Mouse (Mus musculus): Measurements from ENCODE around the gene Unc45b.
A peak's percentile ranks its signal among the peaks of the same experiment; 100 is the strongest.
"Not testable (repeated sequence)": the region's sequence is repeated elsewhere in the genome, so short reads cannot be mapped to it uniquely, and the experiment has no call there.

Unc45b gene

DNA sequence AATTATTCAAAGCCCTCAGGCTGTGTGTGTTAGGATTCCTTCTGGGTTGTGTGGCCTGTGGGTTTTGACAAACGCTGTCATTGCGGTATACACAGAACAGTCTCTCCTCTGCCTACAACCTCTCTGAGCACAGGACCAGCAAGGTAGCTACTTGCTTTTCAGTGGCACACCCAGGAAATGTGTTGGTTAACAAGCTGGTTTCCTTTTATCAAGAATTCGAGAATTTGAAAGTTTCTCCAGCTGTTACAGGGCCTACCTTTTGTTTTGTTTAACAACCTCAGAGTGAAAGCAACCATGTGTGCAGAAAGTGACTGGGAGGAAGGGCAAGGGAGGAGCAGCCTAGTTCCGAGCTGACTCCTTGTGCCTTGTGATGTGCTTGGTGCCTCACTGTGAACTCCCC lies 37.1 kb downstream of the Unc45b start:
- DNase-seq (ENCODE audit: low spot score) = no peak

- DNase-seq (ENCODE audit: low spot score) = no peak
Observed at GRCm38 (mm10) chr11:82949036-82949435, 38.7 kb downstream of the Unc45b start.

- no peak for DNase-seq (ENCODE audit: low spot score)
Observed at GRCm38 (mm10) chr11:82950736-82951481, 40.6 kb downstream of the Unc45b start, which contains the start of gene Slfn5. Gene Slfn5 (plus strand): TSS chr11:82951349.

DNA sequence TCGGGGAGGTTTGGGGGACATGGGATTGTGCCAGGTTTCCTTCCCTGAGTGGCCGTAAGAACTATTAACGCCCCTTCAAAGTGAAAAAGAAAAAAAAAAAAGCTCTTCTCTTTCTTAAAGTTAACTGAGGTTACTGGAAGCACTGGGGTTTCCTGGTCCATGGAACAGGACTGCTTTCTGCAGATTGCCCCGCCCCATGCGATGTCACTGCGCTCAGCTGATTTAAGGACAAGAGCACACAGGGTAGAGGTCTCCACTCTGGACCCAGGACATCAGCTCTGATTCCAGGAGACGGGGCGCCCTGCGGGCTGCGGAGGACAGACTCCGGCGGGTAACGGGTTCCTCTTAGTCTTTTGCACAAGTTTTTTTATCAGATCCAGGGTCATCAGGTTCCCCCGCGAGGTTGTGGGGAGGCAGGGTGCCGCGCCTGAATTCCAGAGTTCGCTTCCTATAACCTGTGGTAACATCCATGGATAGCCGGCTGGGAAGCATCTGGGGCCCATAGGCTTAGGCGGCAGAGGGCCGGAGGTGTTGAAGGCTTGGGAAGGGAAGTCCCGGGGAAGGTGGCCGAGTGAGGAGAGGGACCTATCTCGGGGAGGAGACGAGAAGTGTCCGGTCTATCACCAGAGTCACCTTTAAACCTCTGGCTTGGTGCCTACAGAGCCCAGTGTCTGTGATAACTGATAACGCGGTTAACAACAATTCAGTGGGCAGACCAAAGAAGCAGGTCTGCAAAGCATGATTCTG lies 41.7 kb downstream of the Unc45b start:
- no peak for DNase-seq (ENCODE audit: low spot score)

DNA sequence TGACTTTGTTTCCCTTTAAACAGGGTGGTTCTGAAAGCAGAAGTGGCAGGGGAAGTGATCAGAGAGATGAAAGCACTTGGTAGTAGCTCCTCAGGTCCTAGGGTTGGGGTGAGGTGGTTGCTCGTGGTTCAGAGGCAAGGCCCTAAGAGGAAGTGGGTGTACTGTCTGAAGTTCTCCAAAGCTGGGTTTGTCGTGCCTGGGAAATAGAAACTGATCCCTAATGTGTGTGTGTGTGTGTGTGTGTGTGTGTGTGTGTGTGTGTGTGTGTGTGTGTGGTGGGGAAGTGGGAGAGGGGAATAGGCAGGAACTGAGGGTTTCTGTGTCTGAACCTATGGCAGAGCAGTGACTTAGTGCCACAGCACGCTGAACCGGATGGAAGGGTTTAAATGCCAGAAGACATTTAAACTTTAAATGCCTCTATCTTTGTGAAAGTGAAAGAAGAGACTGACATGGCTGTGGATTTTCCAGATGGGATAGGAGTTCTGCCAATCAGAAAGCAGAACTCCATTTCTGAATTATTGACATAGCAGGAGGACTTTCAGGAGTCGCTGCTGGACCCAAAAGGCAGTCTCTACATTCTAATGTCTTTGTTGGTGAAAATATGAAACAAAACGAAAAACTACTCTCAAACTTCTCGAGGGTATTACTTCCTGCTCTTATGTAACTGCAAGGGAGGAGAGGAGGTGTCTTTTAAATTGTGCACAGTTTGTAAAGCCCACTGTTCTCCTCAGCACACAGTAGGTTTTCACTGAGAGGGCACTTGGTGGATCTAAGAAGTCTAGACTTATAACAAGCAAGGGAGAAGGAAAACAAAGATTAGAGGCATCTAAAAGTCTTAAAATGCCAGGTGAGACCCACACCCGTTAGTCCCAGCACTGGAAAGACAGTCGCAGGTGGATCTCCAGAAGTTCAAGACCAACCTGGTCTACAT lies 42.5 kb downstream of the Unc45b start:
- DNase-seq (ENCODE audit: low spot score) = no peak

GRCm38 (mm10) chr11:82954631-82955030 lies 44.3 kb downstream of the Unc45b start:
- no peak for DNase-seq (ENCODE audit: low spot score)

DNA sequence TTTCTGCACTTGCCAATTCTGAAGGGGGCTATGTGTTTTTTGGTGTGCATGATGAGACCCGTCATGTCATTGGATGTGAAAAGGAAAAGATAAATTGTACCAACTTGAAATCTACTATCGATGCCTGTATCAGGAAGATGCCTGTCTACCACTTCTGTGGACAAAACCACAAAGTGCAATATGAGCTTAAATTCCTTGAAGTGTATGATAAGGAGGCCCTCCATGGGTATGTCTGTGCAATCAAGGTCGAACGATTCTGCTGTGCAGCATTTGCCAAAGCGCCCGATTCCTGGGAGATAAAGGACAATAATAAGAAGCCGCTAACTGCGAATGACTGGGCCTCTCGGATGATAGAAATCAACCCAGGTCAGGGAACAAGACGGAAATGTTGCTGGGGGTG lies 46.6 kb downstream of the Unc45b start:
- no peak for DNase-seq (ENCODE audit: low spot score)

- peak; percentile 52 for DNase-seq (ENCODE audit: low spot score)
Observed at GRCm38 (mm10) chr11:82959613-82960012, 49.3 kb downstream of the Unc45b start.

GRCm38 (mm10) chr11:82961743-82962142 lies 51.4 kb downstream of the Unc45b start:
- no peak for DNase-seq (ENCODE audit: low spot score)

DNA sequence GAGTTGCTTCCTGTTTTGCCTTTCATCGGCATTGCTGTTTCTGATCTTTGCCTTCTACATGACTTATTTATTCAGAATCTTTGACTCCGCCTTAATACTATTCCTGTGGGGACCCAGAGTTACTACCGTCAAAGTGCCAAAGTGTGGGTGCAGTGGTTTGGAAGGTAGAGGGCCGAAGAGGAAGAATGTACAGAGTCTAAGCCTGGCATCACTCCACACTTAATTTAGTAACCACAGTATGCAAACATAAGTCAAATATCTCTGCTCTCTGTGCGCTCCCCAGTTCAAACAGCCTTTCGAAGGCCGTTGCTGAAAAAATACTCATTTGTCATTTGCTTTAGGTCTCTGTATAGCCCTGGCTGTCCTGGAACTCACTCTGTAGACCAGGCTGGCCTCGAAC lies 51.9 kb downstream of the Unc45b start:
- no peak for DNase-seq (ENCODE audit: low spot score)

DNA sequence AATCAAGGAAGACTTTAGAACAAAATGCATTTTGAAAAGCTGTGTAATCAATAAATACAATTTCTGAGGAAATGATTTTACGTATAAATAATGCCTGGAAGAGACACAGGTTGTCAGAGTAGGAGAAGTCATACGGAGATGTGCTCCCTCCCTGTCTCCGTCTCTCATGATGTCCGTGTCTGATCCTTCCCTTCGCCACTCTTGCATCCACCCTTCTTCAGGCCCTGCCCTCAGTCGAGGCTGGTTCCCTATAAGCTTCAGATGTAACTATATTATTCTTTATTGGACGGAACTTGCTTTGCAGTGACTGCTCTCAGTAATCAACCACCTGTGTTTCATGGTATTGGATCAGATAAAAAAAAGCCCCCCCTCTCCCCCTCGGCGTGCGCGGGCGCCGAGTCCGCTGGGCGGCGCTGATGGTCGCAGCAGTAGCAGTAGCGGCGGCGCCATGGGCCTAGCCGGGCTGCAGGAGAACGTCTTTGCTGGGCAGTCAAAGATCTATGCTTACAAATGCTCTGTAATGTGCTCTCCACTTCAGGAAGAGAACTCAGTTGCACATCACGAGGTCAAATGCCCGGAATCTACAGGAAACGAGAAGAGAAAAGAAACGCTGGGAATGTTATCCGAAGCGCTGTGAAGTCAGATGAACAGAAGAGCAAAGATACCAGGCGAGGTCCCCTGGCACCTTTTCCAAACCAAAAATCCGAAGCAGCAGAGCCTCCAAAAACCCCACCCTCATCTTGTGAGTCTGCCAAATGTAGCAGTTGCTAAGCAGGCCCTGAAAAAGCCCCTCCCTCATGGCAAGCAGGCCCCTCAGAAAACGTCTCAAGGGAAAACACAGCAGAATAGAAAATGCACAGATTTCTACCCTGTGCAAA lies 60.6 kb downstream of the Unc45b start:
- DNase-seq (ENCODE audit: low spot score) = no peak

DNA sequence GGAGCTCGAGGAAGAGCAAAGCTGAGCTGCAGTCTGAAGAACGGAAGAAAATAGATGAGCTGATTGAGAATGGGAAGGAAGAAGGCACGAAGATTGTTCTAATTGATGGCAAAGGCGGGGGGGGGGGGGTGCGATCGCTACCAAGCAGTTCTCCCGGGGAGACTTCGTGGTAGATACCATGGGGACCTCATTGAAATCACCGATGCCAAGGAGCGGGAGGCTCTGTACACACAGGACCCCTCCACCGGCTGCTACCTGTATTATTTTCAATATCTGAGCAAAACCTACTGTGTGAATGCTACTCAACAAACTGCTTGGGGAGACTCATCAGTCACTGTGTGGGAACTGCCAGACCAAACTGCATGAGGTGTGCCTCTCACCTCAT lies 61.2 kb downstream of the Unc45b start:
- no peak for DNase-seq (ENCODE audit: low spot score)

GRCm38 (mm10) chr11:82973916-82974315 lies 63.6 kb downstream of the Unc45b start:
- no peak for DNase-seq (ENCODE audit: low spot score)

- DNase-seq (ENCODE audit: low spot score) = not testable (repeated sequence)
Observed at GRCm38 (mm10) chr11:82982409-82982808, 72.1 kb downstream of the Unc45b start.

DNA sequence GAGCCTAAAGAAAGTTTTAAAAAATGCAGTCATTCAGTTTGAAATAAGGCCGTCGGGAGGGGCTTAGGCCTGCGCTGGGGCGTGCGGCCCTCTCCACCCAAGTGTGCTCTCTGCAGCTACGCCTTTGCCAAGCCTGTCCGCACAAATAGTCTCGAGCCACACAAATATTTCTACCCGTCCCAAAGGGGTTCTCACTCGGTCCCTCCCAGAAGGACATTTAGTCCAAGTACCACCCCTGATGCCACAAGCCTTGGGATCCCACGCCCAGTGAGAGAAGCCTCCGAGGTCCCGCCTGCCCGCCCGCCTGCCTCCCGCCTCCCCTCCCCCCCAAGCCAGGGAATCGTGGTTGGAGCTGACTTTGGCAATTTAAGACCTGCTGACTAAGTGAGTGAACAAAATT lies 72.8 kb downstream of the Unc45b start:
- DNase-seq (ENCODE audit: low spot score) = no peak

- DNase-seq (ENCODE audit: low spot score) = no peak
Observed at GRCm38 (mm10) chr11:82987621-82988020, 77.3 kb downstream of the Unc45b start.

GRCm38 (mm10) chr11:82989357-82989756 lies 79.0 kb downstream of the Unc45b start:
- no peak for DNase-seq (ENCODE audit: low spot score)

DNA sequence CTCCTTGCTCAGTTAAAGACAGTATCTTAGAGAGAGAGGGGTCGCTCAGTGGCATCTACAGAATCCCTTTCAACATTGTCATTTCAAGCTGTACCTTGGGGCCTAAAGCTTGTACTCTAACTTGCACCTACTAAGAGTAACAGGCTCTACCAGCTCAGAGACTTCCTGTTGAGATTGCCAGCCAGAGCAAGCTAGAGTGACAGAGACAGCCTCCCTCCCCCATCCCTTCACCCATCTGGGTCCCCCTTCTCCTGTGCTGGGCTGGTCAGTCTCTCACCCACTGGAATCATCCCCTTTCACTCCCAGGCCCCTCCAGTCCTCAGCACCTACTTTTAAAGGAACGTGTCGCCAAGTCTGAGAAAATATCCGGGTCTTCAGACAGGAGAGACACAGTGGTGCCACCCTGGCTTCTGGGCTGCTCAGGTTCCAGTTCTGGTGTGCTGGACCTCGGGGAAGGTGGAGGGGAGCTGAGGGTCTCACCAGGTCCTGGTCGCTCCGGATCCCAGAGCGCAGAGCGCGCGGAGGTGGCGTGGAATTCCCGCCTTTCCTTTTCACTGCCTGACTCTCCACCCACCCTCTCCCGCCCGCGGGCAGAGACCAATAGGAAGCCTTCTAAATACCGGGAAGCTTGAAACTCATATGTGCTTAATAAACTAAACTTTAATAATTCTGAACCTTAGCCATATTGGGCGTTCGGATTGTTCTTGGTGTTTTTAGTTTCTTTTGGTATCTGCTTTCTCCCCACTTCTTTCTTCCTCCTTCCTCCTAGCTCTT lies 80.4 kb downstream of the Unc45b start:
- DNase-seq (ENCODE audit: low spot score) = not testable (repeated sequence)

- peak; percentile 5 for DNase-seq (ENCODE audit: low spot score)
Observed at GRCm38 (mm10) chr11:82991469-82992166, 81.3 kb downstream of the Unc45b start, which contains the start of gene Slfn9. Gene Slfn9 (minus strand): TSS chr11:82991830.
